Mouse (Mus musculus): Measurements from ENCODE around the gene Krt1. TPM values are rescaled to one million over a fixed set of nuclear protein-coding genes. Genes with fewer than 3 reads are reported as not detected.
A peak's percentile ranks its signal among the peaks of the same experiment; 100 is the strongest.

Krt1 gene
- not detected for total RNA-seq (2021)

GRCm38 (mm10) chr15:101850694-101851093 is at the start of gene Krt1:
Krt1 (minus strand) TSS chr15:101850794.
- intact Hi-C loops (cut with DNase I) = no loop called here
- DNase-seq = no peak

GRCm38 (mm10) chr15:101895216-101895615 is 44.6 kb upstream of the Krt1 start:
- no peak for DNase-seq
- intact Hi-C loops (cut with DNase I) = no loop called here

DNA sequence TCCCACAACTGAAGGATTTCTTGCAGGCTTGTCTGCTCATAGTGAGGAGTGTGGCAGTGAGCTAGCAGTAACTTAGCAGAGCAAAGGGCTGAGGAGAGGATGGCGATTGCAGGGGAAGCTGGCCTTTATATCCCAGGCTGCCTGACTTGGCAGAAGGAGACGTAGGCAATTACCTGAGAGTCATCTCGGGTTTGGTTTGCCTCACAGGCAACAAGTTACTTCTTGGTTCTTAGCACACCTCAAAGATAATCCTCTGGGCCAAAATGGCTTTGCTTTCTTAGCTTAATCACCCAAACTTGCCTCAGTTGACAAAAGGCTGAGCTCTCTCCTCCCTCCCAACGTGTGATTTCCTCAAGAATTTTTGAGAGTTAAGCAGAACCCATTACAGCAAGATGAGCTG is 42.2 kb upstream of the Krt1 start, which contains the start of gene Krt76:
Gene Krt76 (minus strand): TSS at position 101 of the 400 bp plus-strand sequence.
- no peak for DNase-seq
- intact Hi-C loops (cut with DNase I) = no loop called here

DNA sequence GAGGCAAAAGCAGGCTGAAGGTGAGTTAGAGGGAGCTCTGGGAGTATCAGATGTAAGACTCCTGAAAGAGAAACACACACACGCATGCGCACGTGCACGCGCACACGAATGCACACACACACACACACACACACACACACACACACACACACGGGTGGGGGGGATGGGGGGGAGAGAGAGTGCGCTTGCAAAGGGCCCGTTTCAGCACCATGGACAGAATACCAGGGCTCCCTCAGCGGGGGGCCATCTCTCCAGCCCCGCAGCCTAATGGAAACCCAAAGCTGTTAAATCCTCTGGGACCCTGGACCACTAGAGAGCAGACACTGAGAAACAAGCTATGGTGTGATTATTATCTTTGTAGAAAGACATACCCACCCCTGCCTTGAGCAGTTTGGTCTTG is 29.2 kb upstream of the Krt1 start:
- intact Hi-C loops (cut with DNase I) = no loop called here
- DNase-seq = peak; percentile 1 to 10

- intact Hi-C loops (cut with DNase I) = no loop called here
- DNase-seq = no peak
These were observed 27.4 kb upstream of the Krt1 start for GRCm38 (mm10) chr15:101878041-101878440.

GRCm38 (mm10) chr15:101874383-101874782 is 23.8 kb upstream of the Krt1 start:
- no peak for DNase-seq
- intact Hi-C loops (cut with DNase I) = no loop called here

DNA sequence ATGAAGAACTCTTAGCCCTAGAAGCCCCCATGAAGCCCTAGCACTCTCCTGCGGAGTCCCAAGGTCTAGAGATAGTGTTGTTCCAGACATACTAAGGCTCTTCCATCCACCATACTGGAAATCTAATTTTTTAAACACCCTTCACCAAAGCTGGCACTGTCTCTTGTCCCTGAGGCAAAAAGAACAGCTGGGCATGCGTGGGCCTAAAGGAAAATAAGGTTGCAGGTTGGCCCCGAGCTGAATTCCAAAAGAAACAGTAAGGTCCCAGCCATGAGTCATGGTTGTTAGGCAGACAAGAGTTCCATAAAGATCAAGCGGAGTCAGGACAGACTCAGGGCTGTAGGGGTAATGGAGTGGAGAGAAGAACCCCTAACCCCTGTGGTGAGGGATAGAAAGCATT is 22.6 kb upstream of the Krt1 start:
- intact Hi-C loops (cut with DNase I) = no loop called here
- no peak for DNase-seq

DNA sequence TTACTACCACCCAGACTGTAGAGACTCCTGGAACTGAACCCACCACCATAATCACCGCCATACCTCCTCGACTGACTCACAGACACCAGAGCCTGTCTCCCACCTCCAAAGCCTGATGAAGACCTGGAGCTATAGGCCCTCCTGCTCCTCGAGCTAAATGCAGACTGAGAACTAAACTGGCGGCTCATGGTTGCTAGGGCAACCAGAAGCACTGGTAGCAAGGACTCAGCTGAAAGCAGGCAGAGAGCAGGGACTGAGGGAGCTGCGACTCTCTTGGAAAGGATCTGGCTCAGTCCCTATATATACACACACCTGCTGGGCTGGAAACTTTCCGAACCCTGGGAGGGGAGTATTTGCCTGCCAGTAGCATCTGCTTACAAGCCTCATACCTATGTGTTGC is 18.8 kb upstream of the Krt1 start, which contains the start of gene Krt77:
Gene Krt77 (minus strand): TSS at position 275 of the 400 bp plus-strand sequence.
- DNase-seq = no peak
- intact Hi-C loops (cut with DNase I) = no loop called here

DNA sequence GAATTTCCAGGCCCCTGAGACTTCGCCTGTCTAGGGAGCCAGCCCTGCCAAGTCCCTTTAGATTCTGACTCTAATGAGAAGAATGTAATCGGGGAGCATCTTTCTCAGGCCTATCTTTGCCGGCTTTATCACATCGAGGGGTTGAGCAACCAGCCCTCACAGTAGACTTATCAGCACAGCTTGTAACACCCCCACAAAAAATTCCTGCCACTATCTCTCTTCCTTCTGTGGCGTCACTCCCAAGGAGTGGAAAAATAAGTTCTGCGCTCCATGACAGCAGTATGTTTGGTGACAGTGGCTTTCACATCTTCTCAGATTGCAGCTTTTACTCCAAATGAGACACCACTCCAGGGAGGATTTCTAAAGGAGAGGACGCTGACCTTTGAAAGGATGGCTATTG is 16.2 kb upstream of the Krt1 start:
- intact Hi-C loops (cut with DNase I) = no loop called here
- DNase-seq = no peak

DNA sequence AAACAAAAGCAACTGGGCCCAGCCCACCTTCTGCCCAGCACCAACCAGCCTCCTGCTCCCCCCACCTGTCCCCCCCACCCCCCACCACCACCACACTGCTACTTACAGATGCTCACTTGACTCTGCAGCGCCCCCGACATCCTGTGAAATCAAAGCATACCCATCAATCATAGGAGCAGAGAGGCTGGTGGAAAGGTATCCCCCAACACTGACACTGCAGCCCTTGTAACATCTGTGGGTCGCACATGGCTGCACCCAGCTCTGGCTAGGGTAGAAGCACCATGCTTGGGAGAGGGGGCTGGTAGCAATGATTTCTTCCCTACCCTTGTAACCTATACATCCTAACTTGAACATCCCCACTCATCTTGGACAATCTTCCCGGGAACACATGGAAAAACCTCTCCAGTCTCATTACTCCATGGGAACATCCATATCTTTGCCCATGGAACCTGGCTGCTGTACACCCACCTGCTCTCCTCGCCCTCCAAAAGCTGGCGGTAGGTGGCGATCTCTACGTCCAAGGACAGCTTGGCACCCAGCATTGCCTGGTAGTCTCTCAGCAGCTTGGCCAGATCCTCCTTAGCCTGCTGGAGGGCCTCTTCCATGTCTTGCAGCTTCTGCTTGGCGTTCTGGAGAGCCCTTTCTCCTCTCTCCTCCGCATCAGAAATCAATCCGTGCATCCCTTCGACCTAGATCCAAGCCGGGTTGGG is 10.0 kb upstream of the Krt1 start:
- intact Hi-C loops (cut with DNase I) = no loop called here

DNA sequence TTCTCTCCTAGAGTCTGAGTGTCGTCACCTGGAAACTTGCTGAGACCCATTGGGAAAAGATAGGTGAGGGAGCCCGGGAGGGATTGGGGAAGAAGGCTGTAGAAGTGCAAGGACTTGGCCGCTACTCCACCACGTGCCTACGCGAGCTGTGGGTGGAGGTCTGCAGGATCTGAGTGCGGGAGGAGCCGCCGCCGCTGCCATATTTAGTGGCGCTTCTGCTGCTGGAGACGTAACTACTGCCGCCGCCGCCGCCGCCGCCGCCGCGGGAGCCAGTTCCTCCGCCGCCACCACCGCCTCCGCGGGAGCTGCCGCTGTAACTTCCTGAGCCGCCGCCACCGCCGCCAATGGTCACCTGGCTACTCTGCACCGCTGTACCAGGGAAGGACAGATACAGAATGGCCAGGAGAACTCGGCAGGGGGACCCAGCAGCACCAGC is 9.2 kb upstream of the Krt1 start:
- peak; percentile 28 to 39 for DNase-seq
- intact Hi-C loops (cut with DNase I) = no loop called here

More for the DNA sequence above, 10.0 kb upstream of the Krt1 start:
- peak; percentile 2 to 12 for DNase-seq

GRCm38 (mm10) chr15:101858673-101859425 is 8.3 kb upstream of the Krt1 start:
- intact Hi-C loops (cut with DNase I) = no loop called here
- DNase-seq = peak in 1 of 2 experiments; percentile 4

DNA sequence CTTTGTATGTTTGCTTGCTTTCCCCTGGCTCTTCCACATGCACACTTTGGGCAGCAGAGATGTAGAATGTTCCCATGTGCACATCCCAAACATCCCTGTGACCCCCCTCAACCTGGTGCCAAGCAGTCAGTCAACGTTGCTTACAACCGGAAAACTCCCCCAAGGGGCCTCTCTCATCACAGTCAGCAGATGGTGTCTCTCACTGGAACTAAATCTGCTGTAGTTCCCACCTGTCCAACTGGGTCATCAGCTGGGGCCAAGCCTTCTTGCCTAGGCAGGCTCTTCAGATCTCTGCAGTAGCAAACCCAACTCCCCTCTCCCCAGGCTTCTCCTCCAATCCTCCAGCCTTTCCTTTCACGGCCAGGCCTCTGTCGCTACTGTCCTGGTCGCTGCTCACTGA is 6.1 kb upstream of the Krt1 start:
- intact Hi-C loops (cut with DNase I) = no loop called here

DNA sequence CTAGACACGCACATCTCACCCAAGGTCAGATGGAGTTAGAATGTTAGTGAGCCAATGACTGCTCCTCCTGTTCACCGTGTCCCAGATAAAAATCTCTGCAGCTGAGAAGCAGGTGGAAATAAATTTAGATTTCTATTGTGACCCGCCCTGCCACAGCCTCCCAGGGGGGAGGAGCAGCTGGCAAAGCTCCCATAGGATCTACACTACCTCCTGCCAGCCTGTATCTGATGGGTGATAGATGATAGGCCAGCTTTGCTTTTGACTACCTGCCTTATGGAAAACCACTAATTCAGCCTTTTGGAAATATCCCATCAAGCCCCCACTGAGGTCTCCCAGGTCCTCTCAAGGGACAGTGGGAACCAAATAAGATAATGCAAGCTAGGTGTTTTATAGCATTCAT is 5.1 kb upstream of the Krt1 start:
- intact Hi-C loops (cut with DNase I) = no loop called here
- DNase-seq = no peak

More for the DNA sequence above, 6.1 kb upstream of the Krt1 start:
- no peak for DNase-seq

- intact Hi-C loops (cut with DNase I) = no loop called here
These were observed 3.7 kb upstream of the Krt1 start for GRCm38 (mm10) chr15:101854294-101854693.

GRCm38 (mm10) chr15:101852571-101852970 is 2.0 kb upstream of the Krt1 start:
- intact Hi-C loops (cut with DNase I) = no loop called here
- DNase-seq = no peak

More at GRCm38 (mm10) chr15:101854294-101854693, 3.7 kb upstream of the Krt1 start:
- DNase-seq = no peak

DNA sequence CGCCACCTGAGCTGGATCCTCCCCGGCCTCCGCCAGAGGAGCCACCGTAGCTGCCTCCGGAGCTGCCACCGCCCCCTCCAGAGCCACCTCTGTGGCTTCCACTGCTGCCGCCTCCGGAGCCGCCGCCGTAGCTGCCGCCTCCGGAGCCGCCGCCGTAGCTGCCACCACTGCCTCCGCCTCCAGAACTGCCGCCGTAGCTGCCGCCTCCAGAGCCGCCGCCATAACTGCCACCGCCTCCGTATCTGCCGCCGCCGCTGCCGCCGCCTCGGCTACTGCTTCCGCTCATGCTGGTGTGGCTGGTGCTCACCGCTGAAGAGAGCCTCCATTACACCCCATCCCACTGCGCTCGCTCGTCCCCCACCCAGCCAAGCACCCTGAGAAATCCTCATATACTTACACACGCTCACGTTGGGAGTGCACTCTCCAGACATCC is 4.6 kb downstream of the Krt1 start:
- intact Hi-C loops (cut with DNase I) = no loop called here
- DNase-seq = peak; percentile 19 to 21

GRCm38 (mm10) chr15:101843192-101843591 is 7.4 kb downstream of the Krt1 start:
- no peak for DNase-seq
- intact Hi-C loops (cut with DNase I) = no loop called here

- intact Hi-C loops (cut with DNase I) = no loop called here
- DNase-seq = no peak
These were observed 15.7 kb downstream of the Krt1 start for GRCm38 (mm10) chr15:101834784-101835328.

- intact Hi-C loops (cut with DNase I) = no loop called here
These were observed 17.5 kb downstream of the Krt1 start for GRCm38 (mm10) chr15:101833131-101833530.

GRCm38 (mm10) chr15:101829441-101829840 is 21.2 kb downstream of the Krt1 start:
- no peak for DNase-seq
- intact Hi-C loops (cut with DNase I) = no loop called here

More at GRCm38 (mm10) chr15:101833131-101833530, 17.5 kb downstream of the Krt1 start:
- DNase-seq = no peak
